Mouse (Mus musculus): Measurements from ENCODE around the gene Lhx5. TPM values are rescaled to one million over a fixed set of nuclear protein-coding genes. Genes with fewer than 3 reads are reported as not detected.

Gene Lhx5
- total RNA-seq, 1 experiment from 2014 or later, result not detected

DNA sequence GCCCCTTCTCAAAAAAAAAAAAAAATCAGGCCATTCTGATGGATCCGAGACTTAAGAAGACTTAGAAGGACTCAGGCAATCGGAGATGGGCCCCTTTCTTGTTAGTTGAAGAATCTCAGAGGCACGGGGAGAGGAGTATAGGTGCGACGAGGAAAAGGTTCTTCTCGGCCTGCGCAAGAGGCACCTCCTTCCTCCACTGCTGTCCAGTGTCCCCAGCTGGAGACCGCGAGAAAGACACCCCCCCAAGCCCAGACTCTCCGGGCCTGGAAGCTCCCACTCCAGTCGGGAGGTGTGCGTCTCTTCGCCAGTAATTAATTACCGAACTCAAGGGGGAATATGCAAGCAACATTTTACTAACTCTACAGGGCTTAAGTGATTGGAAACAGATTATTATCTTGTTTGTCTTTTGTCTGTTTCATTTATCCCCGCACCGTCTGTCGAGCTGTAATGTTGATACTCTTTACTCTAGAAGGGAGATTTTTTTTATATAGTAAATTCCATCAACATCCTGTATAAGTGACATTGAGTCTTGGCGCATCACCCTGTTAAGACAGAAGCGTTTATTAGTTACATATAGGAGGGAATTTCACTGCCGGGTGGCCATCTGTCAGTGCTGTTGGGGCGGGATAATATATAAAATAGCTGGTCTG lies 3.2 kb upstream of the Lhx5 start:
- no peak for ATAC-seq (replicated peaks in 1 of 2; ENCODE audit: insufficient read depth in 1 of 2, low FRiP score in 2 of 2, low TSS enrichment in 1 of 2, low read depth in 1 of 2, poor library complexity in 2 of 2, severe bottlenecking in 2 of 2)

DNA sequence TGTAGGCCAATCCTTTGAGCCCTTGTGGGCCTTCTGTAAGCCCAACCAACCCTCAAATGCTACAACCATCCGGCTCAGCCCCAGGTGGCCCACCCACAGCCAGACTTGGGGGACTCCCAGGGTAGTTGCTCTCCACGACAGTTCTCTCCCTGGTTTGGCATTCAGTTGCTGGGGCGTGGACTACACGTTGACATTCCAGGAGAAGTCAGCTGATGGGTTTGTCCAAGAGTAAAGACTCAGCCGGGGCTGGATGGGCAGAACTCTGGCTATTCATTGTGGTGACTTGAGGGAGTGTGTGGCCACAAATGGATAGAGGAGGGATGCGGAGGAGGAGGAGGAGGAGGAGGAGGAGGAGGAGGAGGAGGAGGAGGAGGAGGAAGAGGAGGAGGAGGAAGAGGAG lies 2.5 kb upstream of the Lhx5 start:
- ATAC-seq (replicated peaks in 1 of 2; ENCODE audit: insufficient read depth in 1 of 2, low FRiP score in 2 of 2, low TSS enrichment in 1 of 2, low read depth in 1 of 2, poor library complexity in 2 of 2, severe bottlenecking in 2 of 2), result no peak

DNA sequence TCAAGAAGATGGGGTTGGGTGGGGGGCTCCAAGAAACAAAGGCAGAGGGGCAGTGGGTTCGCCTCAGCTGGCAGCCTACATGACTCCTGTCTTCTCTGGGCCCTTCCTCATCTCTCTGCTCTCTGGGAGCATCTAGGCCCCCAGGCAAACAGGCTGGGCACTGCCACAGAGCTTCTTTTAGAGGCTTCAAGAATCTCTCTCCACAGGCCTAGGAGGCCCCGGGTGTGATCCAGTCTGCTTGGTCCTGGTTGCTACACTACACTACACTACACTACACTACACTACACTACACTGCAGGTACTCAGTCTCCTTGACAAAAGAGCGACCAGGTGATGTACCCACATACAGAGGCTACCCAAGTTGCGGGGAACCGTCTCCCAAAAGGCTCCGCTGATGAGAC lies 1.8 kb upstream of the Lhx5 start:
- ATAC-seq (replicated peaks in 1 of 2; ENCODE audit: insufficient read depth in 1 of 2, low FRiP score in 2 of 2, low TSS enrichment in 1 of 2, low read depth in 1 of 2, poor library complexity in 2 of 2, severe bottlenecking in 2 of 2), result no peak

DNA sequence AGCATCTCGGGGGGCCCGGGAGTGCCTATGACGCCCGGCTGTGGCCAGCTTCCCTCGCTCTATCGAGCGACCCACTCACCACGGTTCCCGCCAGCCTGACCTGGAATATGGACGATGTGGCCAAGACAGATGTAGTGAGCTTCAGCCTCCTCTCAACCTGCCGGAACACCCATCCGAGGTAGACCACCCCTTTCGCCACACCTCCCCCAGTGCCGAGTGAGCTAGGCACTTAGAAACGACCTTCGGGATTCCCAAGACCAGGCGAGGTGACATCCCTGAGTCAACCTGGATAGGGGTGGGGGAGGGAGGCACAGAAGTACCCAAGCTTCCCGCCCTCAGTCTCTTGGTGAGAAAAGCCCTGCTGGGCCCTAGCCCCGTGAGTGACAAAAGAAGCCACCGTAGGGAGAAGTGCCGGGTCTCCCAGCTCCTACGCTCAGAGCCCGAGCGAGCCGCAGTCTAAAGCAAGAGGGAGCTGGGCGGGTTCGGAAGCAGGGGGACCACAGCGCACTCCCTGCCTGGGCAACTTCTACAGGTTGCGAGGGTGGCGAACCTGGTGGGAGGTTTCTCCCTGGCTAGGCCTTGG lies 407 bp upstream of the Lhx5 start:
- ATAC-seq (replicated peaks in 1 of 2; ENCODE audit: insufficient read depth in 1 of 2, low FRiP score in 2 of 2, low TSS enrichment in 1 of 2, low read depth in 1 of 2, poor library complexity in 2 of 2, severe bottlenecking in 2 of 2), result no peak

DNA sequence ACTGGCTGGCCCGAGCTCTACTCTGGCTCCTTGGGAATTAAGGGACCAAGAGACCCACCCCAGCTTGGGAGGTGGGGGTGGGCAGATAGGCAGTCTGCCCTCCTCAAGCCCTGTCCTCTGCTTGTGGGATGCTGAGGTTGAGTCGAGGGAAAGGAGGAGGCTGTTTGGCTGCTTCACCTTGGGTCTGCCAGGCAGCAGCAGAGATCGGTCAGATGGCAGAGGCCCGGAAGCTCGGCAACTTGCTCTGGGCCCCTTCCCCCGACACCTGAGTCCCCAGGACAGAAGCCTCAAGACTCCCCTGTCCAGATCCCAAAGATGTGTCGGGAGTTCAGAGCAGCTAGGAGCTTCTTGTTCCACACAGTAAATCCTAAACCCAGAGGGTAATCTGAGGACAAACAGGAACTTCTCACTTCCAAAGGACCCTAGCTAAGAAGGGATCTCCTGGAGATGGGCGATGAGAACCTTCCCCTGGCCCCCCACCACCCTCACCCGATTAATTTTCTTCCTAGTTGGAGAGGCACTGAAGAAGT lies 1.1 kb downstream of the Lhx5 start:
- ATAC-seq (replicated peaks in 1 of 2; ENCODE audit: insufficient read depth in 1 of 2, low FRiP score in 2 of 2, low TSS enrichment in 1 of 2, low read depth in 1 of 2, poor library complexity in 2 of 2, severe bottlenecking in 2 of 2), result no peak

DNA sequence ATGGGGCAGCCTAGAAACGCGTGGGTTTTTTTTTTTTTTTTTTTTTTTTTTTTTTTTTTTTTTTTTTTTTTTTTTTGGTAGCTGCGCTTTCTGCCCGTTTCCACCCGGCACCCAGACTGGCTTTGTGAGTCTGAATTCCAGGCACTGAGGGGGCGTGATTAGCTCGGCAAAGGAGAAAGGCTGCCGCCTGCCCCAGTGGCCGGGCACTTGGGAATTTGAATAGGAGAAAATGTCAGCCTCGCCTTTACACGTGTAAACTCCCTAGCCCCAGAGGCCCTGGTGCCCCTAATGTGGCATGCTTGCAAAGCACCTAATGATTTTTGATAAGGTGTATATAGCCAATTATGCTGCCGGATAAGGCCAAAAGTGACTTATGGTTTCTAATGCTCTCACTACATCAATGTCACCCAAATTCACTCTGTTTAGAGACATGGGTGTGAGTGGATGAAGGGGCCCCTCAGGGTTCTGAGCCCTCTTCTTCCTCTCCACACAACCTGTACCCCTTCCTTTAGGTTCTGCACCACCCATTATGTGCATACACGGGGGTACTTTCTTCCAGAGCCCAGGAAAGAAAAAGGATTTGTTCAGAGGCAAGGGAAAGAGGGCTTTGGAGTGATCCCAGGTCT lies 1.7 kb downstream of the Lhx5 start:
- no peak for ATAC-seq (replicated peaks in 1 of 2; ENCODE audit: insufficient read depth in 1 of 2, low FRiP score in 2 of 2, low TSS enrichment in 1 of 2, low read depth in 1 of 2, poor library complexity in 2 of 2, severe bottlenecking in 2 of 2)

DNA sequence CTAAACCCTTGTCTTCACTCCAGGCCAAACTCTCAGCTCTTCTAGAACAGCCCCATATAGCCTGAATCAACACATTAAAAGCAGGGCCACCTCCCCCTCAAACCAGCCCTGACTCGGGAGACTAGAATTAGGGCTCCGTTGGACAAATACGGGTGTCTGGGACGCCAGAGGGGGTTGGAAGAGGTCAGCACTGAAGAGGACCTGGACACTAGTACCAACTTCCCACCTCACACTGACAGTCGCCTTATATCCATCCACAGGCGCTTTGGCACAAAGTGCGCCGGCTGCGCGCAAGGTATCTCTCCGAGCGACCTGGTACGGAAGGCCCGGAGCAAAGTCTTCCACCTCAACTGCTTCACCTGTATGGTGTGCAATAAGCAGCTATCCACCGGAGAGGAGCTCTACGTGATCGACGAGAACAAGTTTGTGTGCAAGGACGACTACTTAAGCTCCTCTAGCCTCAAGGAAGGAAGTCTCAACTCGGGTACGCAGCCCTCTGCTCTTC lies 2.8 kb downstream of the Lhx5 start:
- no peak for ATAC-seq (replicated peaks in 1 of 2; ENCODE audit: insufficient read depth in 1 of 2, low FRiP score in 2 of 2, low TSS enrichment in 1 of 2, low read depth in 1 of 2, poor library complexity in 2 of 2, severe bottlenecking in 2 of 2)

DNA sequence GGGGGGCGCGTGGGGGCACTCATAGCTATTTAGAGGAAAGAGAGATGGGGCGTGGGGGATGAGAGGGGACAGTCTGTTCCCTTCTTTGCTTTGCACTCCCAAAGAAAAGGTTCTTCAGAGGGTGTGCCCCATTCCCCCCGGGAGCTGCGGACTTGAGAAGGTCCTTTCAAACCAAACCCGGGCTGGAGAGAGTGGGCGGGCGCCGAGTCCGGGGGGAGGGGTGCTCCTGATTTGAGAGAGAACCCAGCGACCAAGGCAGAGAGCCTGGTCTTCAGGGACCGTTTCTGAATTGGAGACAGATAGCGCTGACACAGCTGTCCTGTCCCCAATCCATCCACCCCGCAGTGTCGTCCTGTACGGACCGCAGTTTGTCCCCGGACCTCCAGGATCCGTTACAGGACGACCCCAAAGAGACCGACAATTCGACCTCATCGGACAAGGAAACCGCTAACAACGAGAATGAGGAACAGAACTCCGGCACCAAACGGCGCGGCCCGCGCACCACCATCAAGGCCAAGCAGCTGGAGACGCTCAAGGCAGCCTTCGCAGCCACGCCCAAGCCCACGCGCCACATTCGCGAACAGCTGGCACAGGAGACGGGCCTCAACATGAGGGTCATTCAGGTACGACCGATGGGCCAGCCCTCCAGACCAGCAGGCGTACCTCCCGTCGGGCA lies 3.6 kb downstream of the Lhx5 start:
- ATAC-seq (replicated peaks in 1 of 2; ENCODE audit: insufficient read depth in 1 of 2, low FRiP score in 2 of 2, low TSS enrichment in 1 of 2, low read depth in 1 of 2, poor library complexity in 2 of 2, severe bottlenecking in 2 of 2), result no peak

DNA sequence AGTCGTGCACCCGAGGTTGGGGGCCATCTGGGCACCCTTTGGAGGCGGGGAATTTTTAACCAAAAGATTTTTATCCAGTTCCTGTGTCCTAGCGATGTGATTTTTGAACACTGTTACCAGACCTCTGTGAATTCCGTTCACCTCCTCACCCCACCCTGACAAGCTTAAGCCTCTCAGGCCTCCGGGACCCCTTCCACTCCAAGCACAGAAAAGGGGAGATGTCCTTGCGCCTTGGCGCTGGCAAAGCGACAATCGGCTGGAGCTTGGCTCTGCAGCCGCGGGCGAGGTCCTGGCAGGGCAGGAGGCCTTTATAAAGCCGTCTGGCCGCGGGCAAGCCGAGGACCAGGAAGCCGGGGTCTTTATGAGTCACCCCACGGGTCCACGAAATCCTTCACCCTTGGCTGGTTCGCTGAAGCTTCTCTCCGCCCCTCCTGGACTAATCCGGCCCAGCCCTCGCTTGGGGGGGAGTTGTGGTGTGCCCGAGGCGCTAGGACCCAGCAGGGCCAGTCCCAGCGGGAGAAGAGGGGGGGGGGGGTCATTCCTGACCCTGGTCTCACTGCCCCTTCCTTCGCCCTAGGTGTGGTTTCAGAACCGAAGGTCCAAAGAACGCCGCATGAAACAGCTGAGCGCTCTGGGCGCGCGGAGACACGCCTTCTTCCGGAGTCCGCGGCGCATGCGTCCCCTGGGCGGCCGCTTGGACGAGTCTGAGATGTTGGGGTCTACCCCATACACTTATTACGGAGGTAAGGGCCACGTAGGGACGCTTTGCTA lies 4.4 kb downstream of the Lhx5 start:
- no peak for ATAC-seq (replicated peaks in 1 of 2; ENCODE audit: insufficient read depth in 1 of 2, low FRiP score in 2 of 2, low TSS enrichment in 1 of 2, low read depth in 1 of 2, poor library complexity in 2 of 2, severe bottlenecking in 2 of 2)

DNA sequence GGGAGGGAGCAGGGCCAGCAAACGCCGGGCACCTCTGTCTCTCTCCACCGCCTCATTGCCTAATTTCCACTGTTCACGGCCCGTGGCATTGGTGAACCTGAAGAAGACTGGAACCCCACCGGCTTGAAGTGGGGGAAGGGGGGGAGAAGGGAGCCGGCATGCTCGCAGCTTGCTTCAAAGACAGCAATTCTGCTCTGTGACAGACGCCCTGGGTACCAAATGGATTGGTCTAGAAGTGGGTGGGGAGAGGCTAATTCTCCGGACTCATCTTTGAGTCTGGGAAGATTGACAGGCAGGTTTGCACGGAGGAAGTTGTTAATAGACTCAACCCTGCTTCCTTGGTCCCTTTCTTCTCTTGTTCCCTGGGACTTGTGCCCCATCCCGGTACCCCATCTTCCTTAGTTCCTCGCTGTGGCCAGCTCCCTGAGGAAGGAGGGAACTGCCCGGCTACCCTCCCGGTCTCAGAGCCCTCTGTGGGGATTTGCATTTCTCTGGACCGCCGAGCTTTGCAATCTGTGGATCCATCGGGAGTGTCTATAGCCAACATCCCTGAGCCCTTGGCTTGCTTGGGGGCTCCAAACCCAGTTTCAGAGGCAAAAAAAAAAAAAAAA lies 5.5 kb downstream of the Lhx5 start:
- ATAC-seq (replicated peaks in 1 of 2; ENCODE audit: insufficient read depth in 1 of 2, low FRiP score in 2 of 2, low TSS enrichment in 1 of 2, low read depth in 1 of 2, poor library complexity in 2 of 2, severe bottlenecking in 2 of 2), result no peak

DNA sequence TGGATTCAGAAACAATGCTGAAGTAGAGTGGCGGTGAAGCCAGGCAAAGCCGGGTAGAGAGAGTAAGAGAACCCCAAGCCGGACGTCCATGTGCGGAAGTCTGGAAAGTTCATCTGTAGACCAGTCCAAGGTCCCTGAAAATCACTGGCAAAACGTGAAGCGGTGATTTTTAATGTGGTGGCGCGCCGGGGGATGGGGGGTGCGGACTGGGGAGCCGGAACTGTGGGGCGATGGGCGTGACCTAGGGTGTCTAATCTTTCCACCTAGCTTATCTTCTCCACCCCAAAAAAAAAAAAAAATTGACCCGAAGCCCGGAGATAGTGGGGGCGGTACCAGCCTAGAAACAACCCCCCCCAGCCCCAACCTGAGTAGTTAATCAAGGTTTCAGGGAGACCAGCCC lies 6.0 kb downstream of the Lhx5 start:
- ATAC-seq (replicated peaks in 1 of 2; ENCODE audit: insufficient read depth in 1 of 2, low FRiP score in 2 of 2, low TSS enrichment in 1 of 2, low read depth in 1 of 2, poor library complexity in 2 of 2, severe bottlenecking in 2 of 2), result no peak

DNA sequence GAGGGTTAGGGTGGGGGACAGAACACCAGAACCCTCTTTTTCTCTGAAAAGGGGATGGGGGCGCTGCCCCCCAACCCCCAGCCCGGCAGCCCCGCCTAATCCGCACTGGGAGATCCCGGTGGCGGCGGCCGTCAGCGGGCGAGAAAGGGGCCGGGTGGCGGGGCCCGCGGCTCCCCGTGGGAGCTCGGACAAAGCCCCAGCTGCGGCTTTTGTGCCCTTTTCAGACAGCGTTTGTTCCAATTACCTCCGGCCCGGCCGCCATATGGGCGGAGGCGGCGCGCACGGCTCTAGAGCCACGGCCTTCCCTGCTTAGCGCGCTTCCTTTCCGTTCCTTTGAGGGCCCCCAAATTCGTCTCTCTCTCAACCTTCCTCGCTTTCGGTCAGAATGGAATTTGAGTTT lies 6.5 kb downstream of the Lhx5 start:
- no peak for ATAC-seq (replicated peaks in 1 of 2; ENCODE audit: insufficient read depth in 1 of 2, low FRiP score in 2 of 2, low TSS enrichment in 1 of 2, low read depth in 1 of 2, poor library complexity in 2 of 2, severe bottlenecking in 2 of 2)

DNA sequence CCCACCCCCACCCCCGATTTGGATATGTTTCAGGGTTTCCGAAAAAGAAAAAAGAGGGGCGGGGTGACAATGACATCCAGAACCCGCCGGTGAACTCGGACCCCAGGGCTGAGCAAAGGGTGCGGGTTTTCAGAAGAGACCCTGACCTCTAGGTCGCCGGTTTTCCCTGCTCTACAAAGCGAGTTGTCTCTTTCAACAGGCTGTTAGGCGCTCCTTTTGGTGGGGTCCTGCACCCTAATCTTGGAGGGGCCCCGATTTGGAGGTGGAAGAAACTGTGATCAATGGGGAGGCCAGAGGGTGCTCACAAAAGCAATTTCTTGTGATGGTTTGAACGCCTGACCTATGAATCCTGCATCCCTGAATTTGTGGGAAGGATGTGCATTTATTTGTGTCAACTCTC lies 7.0 kb downstream of the Lhx5 start:
- ATAC-seq (replicated peaks in 1 of 2; ENCODE audit: insufficient read depth in 1 of 2, low FRiP score in 2 of 2, low TSS enrichment in 1 of 2, low read depth in 1 of 2, poor library complexity in 2 of 2, severe bottlenecking in 2 of 2), result no peak

DNA sequence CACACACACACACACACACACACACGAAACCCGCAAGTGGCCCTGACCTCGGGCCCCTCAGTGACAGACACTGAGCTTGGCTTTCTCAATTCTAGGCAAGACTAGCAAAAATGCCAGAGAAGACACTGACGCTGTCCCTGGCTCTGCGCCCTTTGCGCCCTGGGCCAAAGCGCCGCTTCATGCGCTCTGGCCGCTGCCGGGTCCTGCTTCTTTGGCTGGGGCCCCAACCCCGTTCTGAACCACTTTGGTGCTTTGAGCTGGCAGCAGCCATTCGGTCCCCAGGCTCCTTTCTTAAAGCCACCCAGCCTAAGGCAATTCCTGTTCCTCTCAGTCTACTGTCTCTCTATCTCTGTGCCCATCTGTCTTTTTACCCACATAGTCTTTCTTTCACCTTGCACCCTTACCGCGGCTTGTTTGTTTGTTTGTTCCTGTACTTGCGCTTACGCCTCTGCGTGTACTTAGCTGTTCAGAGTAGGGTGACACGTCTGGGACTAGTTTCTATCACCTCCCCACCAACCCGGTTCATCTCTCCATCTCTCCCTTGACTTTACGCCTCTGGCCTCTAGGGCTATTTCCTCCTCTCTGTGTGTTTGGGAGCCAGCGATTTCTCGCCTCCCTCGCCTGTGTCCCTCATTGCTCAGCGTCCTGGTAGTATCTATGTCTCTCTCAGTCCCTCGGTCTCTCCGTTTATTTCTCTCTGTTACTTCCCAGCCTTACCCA lies 7.7 kb downstream of the Lhx5 start:
- 0 out of 4 replicates have a peak, but pooled peaks of 1 of the 2 experiments have one; percentile 11 for ATAC-seq (replicated peaks in 1 of 2; ENCODE audit: insufficient read depth in 1 of 2, low FRiP score in 2 of 2, low TSS enrichment in 1 of 2, low read depth in 1 of 2, poor library complexity in 2 of 2, severe bottlenecking in 2 of 2)

DNA sequence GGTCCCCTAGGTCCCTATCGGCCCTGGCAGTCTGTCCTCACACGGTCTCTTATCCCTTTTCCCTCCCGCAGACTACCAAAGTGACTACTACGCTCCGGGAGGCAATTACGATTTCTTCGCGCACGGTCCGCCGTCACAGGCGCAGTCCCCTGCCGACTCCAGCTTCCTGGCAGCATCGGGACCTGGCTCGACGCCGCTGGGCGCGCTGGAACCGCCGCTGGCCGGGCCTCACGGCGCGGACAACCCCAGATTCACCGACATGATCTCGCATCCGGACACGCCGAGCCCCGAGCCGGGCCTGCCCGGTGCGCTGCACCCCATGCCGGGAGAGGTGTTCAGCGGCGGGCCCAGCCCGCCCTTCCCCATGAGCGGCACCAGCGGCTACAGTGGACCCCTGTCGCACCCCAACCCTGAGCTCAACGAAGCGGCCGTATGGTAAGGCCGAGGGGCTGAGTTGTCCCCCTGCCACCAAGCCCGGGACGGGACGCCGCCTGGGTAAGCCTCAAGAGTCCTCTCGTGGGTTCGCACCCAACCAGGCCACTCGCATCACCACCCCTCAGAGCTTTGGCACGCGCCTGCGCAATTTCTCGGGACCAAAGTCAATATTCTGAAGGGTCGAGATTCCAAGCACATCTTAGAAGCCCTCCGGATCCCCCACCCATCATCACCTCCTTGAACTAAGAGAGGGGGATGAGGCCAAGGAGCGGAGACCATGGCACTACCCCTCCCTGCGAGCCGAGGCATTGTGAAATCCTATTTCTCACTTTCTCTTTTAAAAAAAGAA lies 8.6 kb downstream of the Lhx5 start:
- no peak for ATAC-seq (replicated peaks in 1 of 2; ENCODE audit: insufficient read depth in 1 of 2, low FRiP score in 2 of 2, low TSS enrichment in 1 of 2, low read depth in 1 of 2, poor library complexity in 2 of 2, severe bottlenecking in 2 of 2)

DNA sequence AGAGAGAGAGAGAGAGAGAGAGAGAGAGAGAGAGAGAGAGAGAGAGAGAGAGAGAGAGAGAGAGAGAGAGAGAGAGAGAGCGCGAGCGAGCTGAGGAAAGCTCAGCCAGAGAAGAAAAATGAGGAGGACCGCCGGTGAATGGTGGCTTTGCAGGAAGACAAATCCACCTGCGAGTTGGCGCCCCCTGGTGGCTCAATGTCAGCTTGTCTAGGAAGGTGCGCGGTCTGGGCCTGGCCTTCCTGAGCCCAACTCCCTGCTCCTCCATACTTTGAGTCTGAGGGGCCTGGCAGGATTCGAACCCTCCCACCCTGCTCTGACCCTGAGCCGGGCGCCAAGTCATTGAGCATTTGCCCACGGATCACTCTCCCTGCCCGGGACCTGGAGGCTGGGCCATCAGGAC lies 9.2 kb downstream of the Lhx5 start:
- ATAC-seq (replicated peaks in 1 of 2; ENCODE audit: insufficient read depth in 1 of 2, low FRiP score in 2 of 2, low TSS enrichment in 1 of 2, low read depth in 1 of 2, poor library complexity in 2 of 2, severe bottlenecking in 2 of 2), result peak; percentile 61 to 73
